Comparison of ENCODE assay signal across 3 mouse cellular contexts in the genomic region with DNA sequence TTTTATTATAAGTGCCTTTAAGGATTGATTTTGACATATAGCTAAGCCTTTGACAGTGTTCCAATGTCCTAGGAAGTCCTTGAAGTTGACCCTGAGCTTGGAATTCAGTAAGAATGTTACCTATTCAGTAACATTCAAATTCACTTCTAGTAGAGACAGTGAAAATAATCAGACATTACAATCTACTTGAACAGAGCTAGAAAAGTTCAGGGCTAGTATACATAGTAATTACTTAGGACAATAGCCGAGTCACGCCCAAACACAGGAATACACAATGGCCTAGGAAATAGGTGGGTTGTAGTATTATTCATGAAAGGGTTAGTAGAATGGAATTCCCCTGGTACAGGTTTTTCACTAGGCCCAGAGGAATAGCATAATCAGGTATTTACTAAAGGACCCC.
A peak's percentile ranks its signal among the peaks of the same experiment; 100 is the strongest.
DNase-seq lines count a peak whose midpoint lies in the region.

No protein-coding gene starts in this region.

- DNase-seq in ES-CJ7 (ENCODE audit: low read depth, low spot score) (peak; percentile 28), R1 (ENCODE audit: low read depth, low spot score) (peak; percentile 86), ZHBTc4 (ENCODE audit: low read depth, low spot score) (peak; percentile 69)

Comparison
In these comparisons a context has a peak if more than half of its experiments do, and no peak if none do; other contexts are left out.
1. DNase-seq: peak in every context shown above with its lines; median percentile 86 in R1; 69 in ZHBTc4; 28 in ES-CJ7.